Mouse (Mus musculus): ENCODE measurements around the gene Abcc12.

GRCm38 (mm10) chr8:86482116-86482515 lies 98.4 kb downstream of the Abcc12 start:
- TF ChIP-seq CTCF (IDR thresholded peaks at IDR 0.05; ENCODE audit: low read depth) (no peak), EP300 (IDR thresholded peaks at IDR 0.05; ENCODE audit: low read depth) (no peak)

All from liver, embryonic 14.5 days (tissue).